In genomic region chr1:51199088-51199830, GRCm38 (mm10) we compare ENCODE assay signal across 10 mouse cellular contexts.
DNase-seq lines count a peak whose midpoint lies in the region; TF ChIP-seq lines count a peak whose summit lies in the region.
"Had no signal": no experiment of that assay in that cellular context is flagged by ENCODE, and none has a peak within 500 bp of the region (broad histone marks: within the 10 kb centered on the region; RNA-seq: fewer than 3 reads in every experiment).

No protein-coding gene starts in this region.

- DNase-seq in cerebellum, adult 2 months, result peak; percentile 23 to 36
- peak; percentile 46 to 49 for DNase-seq in cerebellum, postnatal 25 days
- peak; percentile 93 for DNase-seq in layer of hippocampus, adult 9-11 months
- DNase-seq in spleen, postnatal 10 days (ENCODE audit: low spot score in 2 of 2), result no peak
- DNase-seq in adipocyte (ENCODE audit: low spot score), result no peak
- DNase-seq in gastrocnemius, adult 2 months, result no peak

- no peak overlapping the region for H3K4me2 ChIP-seq in myocyte (ENCODE audit: low read depth)
- H3K4me2 ChIP-seq: heart, embryonic 12.5 days; limb, embryonic 12.5 days had no signal

- H3K36me3 ChIP-seq in myocyte (ENCODE audit: control insufficient read depth, insufficient read depth), result no peaks in the 10 kb centered on the region
- H3K36me3 ChIP-seq: heart, embryonic 12.5 days; limb, embryonic 12.5 days had no signal

- H3K79me2 ChIP-seq in myocyte (ENCODE audit: control insufficient read depth, insufficient read depth), result no peaks in the 10 kb centered on the region

- no peaks in the 10 kb centered on the region for H3K27me3 ChIP-seq in cerebellum, adult 2 months (ENCODE audit: control insufficient read depth, insufficient read depth, low read length)
- no peaks in the 10 kb centered on the region for H3K27me3 ChIP-seq in myocyte (ENCODE audit: control insufficient read depth, insufficient read depth, insufficient read length)
- H3K27me3 ChIP-seq: heart, embryonic 12.5 days; limb, embryonic 12.5 days had no signal

- 0 out of 2 replicates have a peak, but pooled peaks cover 4% of the 10 kb centered on the region for H3K4me1 ChIP-seq in cerebellum, adult 2 months (ENCODE audit: control insufficient read depth, insufficient read depth, low read length)
- H3K4me1 ChIP-seq: heart, embryonic 12.5 days; limb, embryonic 12.5 days had no signal

- H3K4me3 ChIP-seq in cerebellum, adult 2 months (replicated peaks; ENCODE audit: insufficient read depth, low read depth, low read length), result no peak overlapping the region
- H3K4me3 ChIP-seq in myocyte, result no peak overlapping the region
- H3K4me3 ChIP-seq in gastrocnemius, adult 2 months, result no peak overlapping the region
- H3K4me3 ChIP-seq: erythroblast, embryonic 14.5 days; heart, embryonic 12.5 days; limb, embryonic 12.5 days had no signal

- intact Hi-C loops in gastrocnemius, adult 2 months (cut with DNase I), result no loop called here

- WGBS in cerebellum, adult 2 months, result 53% methylated on average over 11 of the region's 11 CpGs

- no peak for TF ChIP-seq CTCF in cerebellum, adult 2 months (IDR thresholded peaks at IDR 0.05; ENCODE audit: borderline replicate concordance, insufficient read depth, low read depth, low read length)
- TF ChIP-seq CTCF in gastrocnemius, adult 2 months (IDR thresholded peaks at IDR 0.05), result no peak

- no peak for TF ChIP-seq POLR2A in cerebellum, adult 2 months (IDR thresholded peaks at IDR 0.05; ENCODE audit: borderline replicate concordance, insufficient read depth, low read length)
- TF ChIP-seq POLR2A in myocyte (IDR thresholded peaks at IDR 0.05; ENCODE audit: insufficient read length, low read depth), result no peak

- H3K27ac ChIP-seq in cerebellum, adult 2 months (ENCODE audit: insufficient read depth, low read length), result no peak overlapping the region
- H3K27ac ChIP-seq in gastrocnemius, adult 2 months, result no peak overlapping the region
- H3K27ac ChIP-seq: limb, embryonic 12.5 days had no signal

- no peak overlapping the region for H3ac ChIP-seq in myocyte (ENCODE audit: control insufficient read depth, insufficient read length)

TF ChIP-seq in myocyte, 11 proteins besides CTCF, POLR2A, EP300 and RAD21:
- TF ChIP-seq USF1 (IDR thresholded peaks at IDR 0.05; ENCODE audit: low read depth) (no peak), MYOG (IDR thresholded peaks at IDR 0.05; ENCODE audit: control insufficient read depth in 1 of 3, insufficient read depth in 1 of 3, insufficient read length in 2 of 3, low read depth in 2 of 3) (peak in 1 of 3 experiments; percentile 54), MAX (IDR thresholded peaks at IDR 0.05; ENCODE audit: low read depth) (no peak), POLR2AphosphoS2 (IDR thresholded peaks at IDR 0.05; ENCODE audit: insufficient read length, low read depth) (no peak), MYOD1 (IDR thresholded peaks at IDR 0.05; ENCODE audit: control insufficient read depth in 1 of 3, insufficient read length in 2 of 3, low read depth in 2 of 3) (peak in 2 of 3 experiments; percentile 28 to 70)

Comparison
In these comparisons a context has a peak if more than half of its experiments do, and no peak if none do; other contexts are left out.
1. DNase-seq: peak in cerebellum, adult 2 months (2 of 2), cerebellum, postnatal 25 days (2 of 2) and layer of hippocampus, adult 9-11 months (single experiment); none in spleen, postnatal 10 days (0 of 2), adipocyte (single experiment) and gastrocnemius, adult 2 months (single experiment).